Mouse (Mus musculus) lung, adult 2 months (tissue): Measurements from ENCODE around the gene Sorbs2. TPM values are rescaled to one million over a fixed set of nuclear protein-coding genes. Genes with fewer than 3 reads are reported as not detected.

Experiments
- DNase-seq: peaks from one replicate; pipeline ENCODE4 v3.0.0; 2022
- H3K4me1 ChIP-seq: fragments of 200-500 bp; 2 replicates; pipeline ENCODE4 v1.6.1; 2011; ENCODE audit warnings: low read length; ENCODE audit not compliant: control insufficient read depth, insufficient read depth
- H3K4me3 ChIP-seq: fragments of 200-500 bp; replicated peaks from 2 replicates; pipeline ENCODE3; 2011; ENCODE audit warnings: low read depth, mild to moderate bottlenecking, control low read depth, low read length; ENCODE audit errors: extremely low read depth
- CTCF ChIP-seq: fragments of 200-500 bp; IDR thresholded peaks from 2 replicates; pipeline ENCODE4 v1.5.1; 2011; ENCODE audit warnings: mild to moderate bottlenecking, low read length, control low read depth; ENCODE audit not compliant: insufficient read depth
- POLR2A ChIP-seq: fragments of 200-500 bp; IDR thresholded peaks from 2 replicates; pipeline ENCODE4 v1.6.1; 2011; ENCODE audit warnings: low read depth, mild to moderate bottlenecking, control low read depth, low read length, borderline replicate concordance; ENCODE audit errors: extremely low read depth
- WGBS: fragments of 180-500 bp; shearing (Covaris S2); methylation state at CpG from one replicate; pipeline ENCODE4 v1.1.7; 2018; 5-methylcytosine and 5-hydroxymethylcytosine counted together
- polyA plus RNA-seq: library from polyadenylated mRNA; depleted of rRNA; stranded (reverse); fragments of >200 nt; gene quantifications from 2 replicates; pipeline ENCODE4 v1.2.3, GENCODE M21; 2012

The Sorbs2 gene
- polyA plus RNA-seq, 1 experiment, result 10.1 TPM

- no peak for TF ChIP-seq CTCF
- no peak for DNase-seq
- WGBS, result 74% methylated on average over 3 of the region's 3 CpGs
- H3K4me1 ChIP-seq, result no peaks in the 10 kb centered on the region
- H3K4me3 ChIP-seq, result no peak overlapping the region
These were observed 216.6 kb downstream of the Sorbs2 start for GRCm38 (mm10) chr8:45724204-45724603.

DNA sequence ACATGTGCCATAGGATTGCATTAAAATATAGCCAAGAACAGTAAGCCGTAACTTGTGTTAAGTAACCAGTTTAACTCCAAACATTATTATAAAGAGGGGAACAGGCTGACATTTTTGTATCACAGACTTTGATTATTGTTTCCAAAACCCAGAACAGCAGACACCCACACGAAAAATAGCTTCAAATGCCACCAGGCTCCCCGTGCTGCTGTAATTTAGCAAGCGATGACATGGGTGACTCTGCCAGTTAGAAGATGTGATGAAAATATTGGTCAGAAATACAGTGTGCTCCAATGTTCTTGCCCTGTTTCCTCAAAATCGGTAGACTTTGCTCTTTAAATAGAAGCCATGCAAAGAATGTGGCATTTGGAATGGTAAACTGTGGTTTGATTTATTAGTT is 217.7 kb downstream of the Sorbs2 start:
- Histone ChIP-seq H3K4me1 (no peaks in the 10 kb centered on the region), H3K4me3 (no peak overlapping the region)
- TF ChIP-seq POLR2A (no peak), CTCF (no peak)
- DNase-seq, result no peak
- 73% methylated on average over 5 of the region's 5 CpGs for WGBS

DNA sequence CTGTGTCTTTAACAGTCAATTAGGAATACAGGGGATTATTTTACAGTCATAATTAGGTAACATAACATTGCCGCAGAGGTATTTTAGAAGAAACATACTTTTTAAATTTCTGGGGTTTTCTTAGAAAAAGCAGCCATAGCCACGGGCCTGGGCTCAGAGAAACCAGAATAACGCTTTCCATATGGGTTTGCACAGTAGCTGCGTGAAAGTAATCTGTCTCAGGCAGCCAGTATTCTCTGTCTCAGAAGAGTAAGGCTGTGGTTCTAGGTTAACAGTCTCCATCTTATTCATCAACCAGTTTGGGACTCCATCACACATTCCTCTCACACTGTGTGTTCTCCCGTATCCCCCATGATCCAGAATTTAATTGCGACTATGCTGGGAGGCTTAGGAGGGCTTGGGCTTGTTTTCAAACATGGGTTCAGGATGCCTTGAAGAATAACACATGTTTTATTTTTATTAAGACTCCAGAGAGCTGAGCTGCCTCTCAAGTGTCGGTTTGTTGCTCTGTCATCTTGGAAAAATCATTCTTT is 222.3 kb downstream of the Sorbs2 start:
- TF ChIP-seq POLR2A (no peak), CTCF (no peak)
- no peak for DNase-seq
- Histone ChIP-seq H3K4me3 (no peak overlapping the region), H3K4me1 (no peaks in the 10 kb centered on the region)
- WGBS, result 85% methylated on average over 7 of the region's 7 CpGs

DNA sequence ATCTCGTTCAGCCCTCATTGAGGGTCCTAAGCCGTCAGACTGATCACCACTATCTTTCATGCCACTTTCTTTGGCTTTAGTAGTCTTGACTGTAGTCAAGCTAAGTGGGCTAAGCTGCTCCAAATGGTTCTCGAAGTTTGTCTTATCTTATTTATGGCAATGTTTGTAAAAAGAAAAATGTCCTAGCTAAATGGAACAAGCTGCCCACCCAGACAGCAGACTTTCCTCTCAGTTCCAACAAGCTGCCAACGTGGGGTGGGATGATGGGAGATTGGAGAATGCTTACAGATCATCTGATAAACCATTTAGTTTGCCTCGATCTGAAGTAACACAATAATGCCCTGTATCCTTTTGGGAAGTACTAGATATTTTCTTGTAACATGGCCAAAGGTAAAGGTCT is 223.2 kb downstream of the Sorbs2 start:
- WGBS, result 53% methylated on average over 5 of the region's 5 CpGs
- no peak for TF ChIP-seq POLR2A
- no peak for TF ChIP-seq CTCF
- DNase-seq, result no peak
- H3K4me1 ChIP-seq, result no peaks in the 10 kb centered on the region
- no peak overlapping the region for H3K4me3 ChIP-seq

DNA sequence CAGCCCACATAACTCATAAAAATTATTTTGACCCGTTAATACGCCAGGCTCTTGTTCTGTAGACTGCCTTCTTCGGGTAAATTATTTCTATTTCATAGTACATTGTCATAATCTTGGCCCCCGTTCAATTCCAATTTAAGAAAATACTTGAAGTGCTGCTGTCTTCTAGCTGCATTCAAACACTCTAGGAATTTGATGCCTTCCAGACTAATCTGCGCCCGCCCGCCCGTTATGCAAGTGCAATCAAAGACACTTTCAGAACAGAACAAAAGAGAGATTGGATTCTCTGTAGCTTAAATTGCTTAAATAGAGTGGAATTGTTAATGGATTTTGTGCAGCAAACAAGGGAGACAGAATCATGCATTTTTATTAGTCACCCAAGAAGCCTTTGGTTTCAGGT is 226.5 kb downstream of the Sorbs2 start:
- WGBS, result 84% methylated on average over 8 of the region's 8 CpGs
- TF ChIP-seq POLR2A, result no peak
- no peak for TF ChIP-seq CTCF
- DNase-seq, result no peak
- no peak overlapping the region for H3K4me3 ChIP-seq
- H3K4me1 ChIP-seq, result no peaks in the 10 kb centered on the region

- TF ChIP-seq POLR2A (no peak), CTCF (no peak)
- Histone ChIP-seq H3K4me3 (no peak overlapping the region), H3K4me1 (no peaks in the 10 kb centered on the region)
- 90% methylated on average over 2 of the region's 2 CpGs for WGBS
- no peak for DNase-seq
These were observed 229.7 kb downstream of the Sorbs2 start for GRCm38 (mm10) chr8:45737266-45737665.

- no peak for TF ChIP-seq CTCF
- TF ChIP-seq POLR2A, result no peak
- Histone ChIP-seq H3K4me1 (no peaks in the 10 kb centered on the region), H3K4me3 (no peak overlapping the region)
- DNase-seq, result no peak
- WGBS, result 62% methylated on average over 2 of the region's 2 CpGs
These were observed 235.7 kb downstream of the Sorbs2 start for GRCm38 (mm10) chr8:45743326-45743725.

- Histone ChIP-seq H3K4me1 (no peaks in the 10 kb centered on the region), H3K4me3 (no peak overlapping the region)
- DNase-seq, result no peak
- TF ChIP-seq CTCF, result no peak
- TF ChIP-seq POLR2A, result no peak
These were observed 236.2 kb downstream of the Sorbs2 start for GRCm38 (mm10) chr8:45743739-45744138.

DNA sequence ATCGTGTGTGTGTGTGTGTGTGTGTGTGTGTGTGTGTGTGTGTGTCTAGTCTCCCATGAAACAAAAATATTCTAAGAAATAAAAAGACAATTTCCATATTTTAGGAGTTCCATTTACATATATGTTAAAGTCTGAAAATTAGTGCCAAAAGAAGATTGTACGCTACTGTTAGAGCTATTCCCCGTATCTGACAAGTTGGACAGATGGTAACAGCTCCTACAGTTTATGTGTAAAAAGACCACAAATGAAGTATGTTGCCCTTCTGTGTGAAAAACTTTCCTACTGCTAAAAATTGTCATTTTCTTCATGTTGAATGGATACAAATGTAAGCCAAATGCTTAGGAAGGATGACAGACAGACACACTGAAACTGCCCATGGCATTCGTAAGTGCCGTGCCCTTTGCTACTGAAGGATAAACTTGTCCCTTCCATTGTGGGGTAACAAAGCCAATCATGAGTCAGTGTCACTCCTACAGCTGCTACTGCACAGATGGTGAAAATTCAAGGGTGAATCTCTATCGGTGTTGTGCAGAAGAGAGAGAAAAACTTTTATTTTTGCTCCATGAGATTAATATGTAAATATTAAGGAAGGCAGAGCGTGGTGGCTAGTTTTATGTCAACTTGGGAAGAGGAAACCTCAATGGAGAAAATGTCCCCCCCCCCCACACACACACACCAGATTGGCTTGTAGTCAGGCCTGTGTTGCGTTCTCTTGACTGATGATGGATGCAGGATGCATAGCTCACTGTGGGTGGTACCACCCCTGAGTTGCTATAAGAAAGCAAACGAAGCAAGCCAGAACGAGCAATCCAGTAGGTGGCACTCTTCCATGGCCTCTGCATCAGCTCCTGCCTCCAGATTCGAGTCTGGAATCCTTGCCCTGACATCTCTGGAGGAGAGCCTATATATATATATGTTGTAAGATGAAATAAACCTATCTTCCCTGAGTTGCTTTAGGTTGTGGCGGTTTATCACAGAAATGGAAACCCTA is 244.2 kb downstream of the Sorbs2 start:
- 70% methylated on average over 12 of the region's 12 CpGs for WGBS
- TF ChIP-seq CTCF (no peak), POLR2A (no peak)
- H3K4me1 ChIP-seq, result no peaks in the 10 kb centered on the region
- no peak overlapping the region for H3K4me3 ChIP-seq
- no peak for DNase-seq

DNA sequence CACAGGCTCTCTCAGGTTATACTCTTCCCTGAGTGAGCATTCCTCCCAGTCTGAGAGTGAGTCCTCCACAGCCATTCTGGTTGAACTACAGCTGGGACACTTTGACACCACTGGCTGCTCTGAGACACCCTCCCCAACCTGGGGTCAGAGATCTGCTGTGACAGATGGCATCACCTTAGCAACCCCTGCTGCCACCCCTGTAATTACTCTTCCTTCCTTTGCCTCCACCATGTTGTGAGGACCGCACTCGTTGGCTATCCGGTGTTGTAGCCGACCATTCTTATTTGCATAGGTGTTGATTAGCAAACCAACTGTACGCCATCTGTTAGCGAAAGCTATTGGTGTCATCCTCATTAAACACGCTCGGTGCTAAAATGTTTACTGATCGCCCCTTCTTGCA is 247.9 kb downstream of the Sorbs2 start:
- TF ChIP-seq CTCF (no peak), POLR2A (no peak)
- Histone ChIP-seq H3K4me1 (no peaks in the 10 kb centered on the region), H3K4me3 (no peak overlapping the region)
- WGBS, result 93% methylated on average over 9 of the region's 9 CpGs
- no peak for DNase-seq
